Mouse (Mus musculus) midbrain, postnatal 0 days (tissue): ENCODE measurements at regions not wholly inside any gene's neighbourhood (a gene's known extent, or its start where the extent isn't known, plus 50 kb on each side); places are given as distances from the start of the nearest gene placed in this dataset.

ENCODE experiments used
- ATAC-seq: fragments of 200-750 bp; cut with Nextera tagmentation; 2 replicates; pipeline ENCODE4 v1.8.0; 2017; ENCODE audit warnings: moderate number of reproducible peaks, mild to moderate bottlenecking, moderate TSS enrichment, moderate library complexity; ENCODE audit not compliant: low FRiP score
- DNase-seq: peaks from one replicate; pipeline ENCODE4 v3.0.0-alpha.2; 2015; ENCODE audit warnings: low spot score
- H3K27ac ChIP-seq: fragments of 300-500 bp; sonication (generic); 2 replicates; pipeline ENCODE4 v1.5.1; 2014; ENCODE audit warnings: low read depth, mild to moderate bottlenecking, low read length, mixed read lengths
- H3K27me3 ChIP-seq: fragments of 300-500 bp; sonication (generic); 2 replicates; pipeline ENCODE4 v1.6.1; 2014; ENCODE audit warnings: low read length, control low read depth, mixed read lengths; ENCODE audit not compliant: insufficient read depth
- H3K36me3 ChIP-seq: fragments of 300-500 bp; sonication (generic); 2 replicates; pipeline ENCODE4 v1.6.1; 2014; ENCODE audit warnings: low read length, control low read depth, mixed read lengths; ENCODE audit not compliant: insufficient read depth
- H3K4me1 ChIP-seq: fragments of 300-500 bp; sonication (generic); 2 replicates; pipeline ENCODE4 v1.6.1; 2014; ENCODE audit warnings: mild to moderate bottlenecking, control low read depth, antibody characterized with exemption, low read length, mixed read lengths; ENCODE audit not compliant: insufficient read depth
- H3K4me2 ChIP-seq: fragments of 300-500 bp; sonication (generic); 2 replicates; pipeline ENCODE4 v1.6.1; 2014; ENCODE audit warnings: low read depth, mild to moderate bottlenecking, low read length, mixed read lengths; ENCODE audit not compliant: poor library complexity, severe bottlenecking
- H3K4me3 ChIP-seq: fragments of 300-500 bp; sonication (generic); 2 replicates; pipeline ENCODE4 v1.5.1; 2014; ENCODE audit warnings: low read depth, mild to moderate bottlenecking, low read length, moderate library complexity
- H3K9ac ChIP-seq: fragments of 300-500 bp; sonication (generic); replicated peaks from 2 replicates; pipeline ENCODE4 v1.6.1; 2014; ENCODE audit warnings: mild to moderate bottlenecking, low read length, moderate library complexity, mixed read lengths; ENCODE audit not compliant: poor library complexity, severe bottlenecking
- H3K9me3 ChIP-seq: fragments of 300-500 bp; sonication (generic); 2 replicates; pipeline ENCODE4 v1.6.1; 2016; ENCODE audit warnings: low read length, control low read depth
- CTCF ChIP-seq: IDR thresholded peaks from 2 replicates; pipeline ENCODE4 v1.5.1; 2016; ENCODE audit warnings: antibody characterized with exemption, mild to moderate bottlenecking
- WGBS: fragments of 180-500 bp; shearing (Covaris S2); extraction: QIAGEN DNeasy Blood & Tissue Kit; methylation state at CpG from one replicate; pipeline ENCODE4 v1.1.7; 2014; 5-methylcytosine and 5-hydroxymethylcytosine counted together

DNA sequence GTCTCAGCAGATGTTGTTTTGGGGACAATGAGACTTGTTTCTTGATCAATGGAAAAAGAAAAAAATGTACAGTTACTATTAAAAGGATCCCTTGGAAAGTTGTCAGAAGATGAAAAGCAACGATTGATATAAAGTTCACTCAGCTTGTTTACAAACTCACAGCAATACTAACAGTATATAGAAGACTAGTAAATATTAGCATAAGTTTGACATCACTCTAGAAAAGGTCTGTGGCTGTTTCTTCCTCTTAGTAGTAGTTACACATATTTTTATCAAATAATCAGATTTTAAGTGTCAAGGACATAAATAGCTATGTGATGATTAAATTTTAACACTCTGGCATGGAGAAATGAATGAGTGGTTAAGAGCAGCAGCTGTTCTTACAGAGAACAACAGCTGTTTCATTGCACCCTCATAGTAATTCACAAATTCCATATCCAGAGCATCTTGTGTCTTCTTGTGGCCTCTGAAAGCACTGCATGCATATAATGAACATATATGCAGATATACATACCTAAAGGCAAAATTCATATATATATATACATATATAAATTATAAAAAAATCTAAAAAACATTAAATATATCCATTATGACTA lies 179.1 kb upstream of the Pcdh10 start:
- H3K27me3 ChIP-seq, result no peaks in the 10 kb centered on the region
- H3K4me3 ChIP-seq, result no peak overlapping the region
- DNase-seq (no peak), ATAC-seq (no peak)
- no peak overlapping the region for H3K27ac ChIP-seq
- H3K4me2 ChIP-seq, result no peak overlapping the region
- H3K36me3 ChIP-seq, result no peaks in the 10 kb centered on the region
- H3K9ac ChIP-seq, result no peak overlapping the region
- no peaks in the 10 kb centered on the region for H3K9me3 ChIP-seq
- 87% methylated on average over 1 of the region's 1 CpGs for WGBS
- H3K4me1 ChIP-seq, result no peaks in the 10 kb centered on the region
- no peak for TF ChIP-seq CTCF

DNA sequence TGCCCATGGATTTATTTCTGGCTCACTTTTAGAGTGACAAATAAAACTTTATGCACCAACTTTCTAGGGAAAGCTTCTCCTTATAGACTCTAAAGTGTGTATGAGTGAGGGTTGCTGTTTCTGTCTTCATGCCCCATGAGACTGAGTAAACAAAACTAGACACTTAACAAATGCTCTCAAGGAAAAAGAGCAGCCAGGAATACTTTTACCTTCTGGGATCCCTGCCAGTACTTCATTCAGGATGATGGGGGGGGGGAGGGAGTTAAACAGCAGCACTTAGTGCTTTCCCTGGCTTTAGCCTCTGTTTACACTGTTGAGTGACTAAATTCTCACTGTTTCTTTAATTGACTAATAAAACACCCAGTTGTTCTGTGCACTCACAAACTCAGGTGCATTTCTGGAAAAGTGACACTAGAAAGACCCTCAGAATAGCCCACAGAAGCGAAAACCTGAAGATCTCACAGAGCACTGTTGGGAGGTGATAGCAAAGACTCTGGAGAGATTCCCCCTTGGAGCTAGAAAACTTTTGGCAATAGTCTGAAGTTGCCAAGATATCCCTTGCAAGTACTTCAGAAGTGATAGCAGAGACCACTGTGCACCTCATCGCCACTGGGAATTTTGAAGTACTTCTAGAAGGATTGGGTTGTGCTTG lies 173.7 kb upstream of the Pcdh10 start:
- ATAC-seq, result no peak
- Histone ChIP-seq H3K36me3 (no peaks in the 10 kb centered on the region), H3K4me3 (no peak overlapping the region), H3K4me1 (no peaks in the 10 kb centered on the region), H3K27ac (no peak overlapping the region), H3K9ac (no peak overlapping the region), H3K4me2 (no peak overlapping the region), H3K27me3 (no peaks in the 10 kb centered on the region), H3K9me3 (no peaks in the 10 kb centered on the region)
- DNase-seq, result no peak
- no peak for TF ChIP-seq CTCF
- WGBS, result 75% methylated on average over 2 of the region's 2 CpGs

DNA sequence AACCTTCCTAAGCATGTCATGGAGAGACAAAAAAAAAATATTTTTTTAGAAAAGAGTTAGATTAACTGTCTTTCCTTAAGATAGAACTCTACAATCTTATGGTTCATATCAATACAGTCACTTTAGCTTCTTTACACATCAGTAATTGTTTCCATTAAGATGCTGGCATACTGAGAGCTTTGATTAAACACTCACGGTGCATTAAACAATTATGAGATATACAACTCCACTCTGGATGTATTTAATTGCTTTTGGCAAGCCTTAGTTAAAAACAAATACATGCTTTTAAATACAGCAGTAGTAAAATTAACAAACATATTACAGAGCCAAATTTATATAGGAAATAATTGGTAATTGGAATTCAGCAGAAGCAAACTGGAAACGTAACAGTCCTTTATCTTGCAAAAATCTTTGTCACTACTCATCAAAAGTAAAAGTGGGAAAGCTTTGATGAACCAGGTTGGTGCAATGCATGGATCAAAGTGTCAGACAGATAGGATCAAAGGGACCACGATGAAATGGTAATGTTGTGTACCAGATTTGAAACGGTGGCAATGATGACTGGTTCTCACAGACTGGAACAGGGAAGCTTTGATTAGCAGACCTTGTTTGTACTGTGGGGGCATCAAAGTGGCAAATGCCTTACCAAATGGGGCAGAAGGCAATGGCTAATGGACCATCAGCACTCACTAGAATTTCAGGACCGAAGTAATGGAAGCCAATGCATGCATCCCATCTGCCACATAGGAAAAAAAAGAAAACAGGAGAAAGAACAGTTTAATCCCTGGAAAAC lies 146.4 kb upstream of the Pcdh10 start:
- Histone ChIP-seq H3K4me3 (no peak overlapping the region), H3K9ac (no peak overlapping the region), H3K9me3 (no peaks in the 10 kb centered on the region), H3K27me3 (no peaks in the 10 kb centered on the region), H3K27ac (no peak overlapping the region), H3K4me1 (no peaks in the 10 kb centered on the region), H3K36me3 (no peaks in the 10 kb centered on the region), H3K4me2 (no peak overlapping the region)
- ATAC-seq (no peak), DNase-seq (peak; percentile 41)
- TF ChIP-seq CTCF, result no peak
- WGBS, result 58% methylated on average over 5 of the region's 5 CpGs

DNA sequence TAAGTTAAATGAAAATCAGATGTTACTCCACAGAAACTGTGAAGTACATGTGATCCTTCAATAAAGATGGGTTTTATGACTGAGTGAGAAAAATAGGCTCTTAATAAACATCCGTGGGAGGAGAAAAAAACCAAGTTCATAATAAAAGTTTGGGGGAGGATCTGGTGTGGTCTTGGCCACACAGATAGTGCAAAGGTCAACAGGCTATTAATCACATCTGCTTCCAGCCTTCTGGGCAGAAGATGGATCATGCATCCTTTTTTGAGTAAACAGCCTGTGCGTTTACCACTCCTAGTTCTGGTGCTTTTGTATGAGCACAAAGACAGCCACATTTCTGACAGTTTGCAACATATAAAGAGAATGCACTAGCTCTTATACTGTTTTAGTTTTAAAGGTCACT lies 139.7 kb upstream of the Pcdh10 start:
- no peak for ATAC-seq
- no peak for DNase-seq
- WGBS, result 85% methylated on average over 2 of the region's 2 CpGs
- TF ChIP-seq CTCF, result no peak
- no peak overlapping the region for H3K9ac ChIP-seq
- no peak overlapping the region for H3K4me3 ChIP-seq
- H3K27me3 ChIP-seq, result no peaks in the 10 kb centered on the region
- H3K36me3 ChIP-seq, result no peaks in the 10 kb centered on the region
- H3K4me2 ChIP-seq, result no peak overlapping the region
- H3K9me3 ChIP-seq, result no peaks in the 10 kb centered on the region
- H3K27ac ChIP-seq, result no peak overlapping the region
- no peaks in the 10 kb centered on the region for H3K4me1 ChIP-seq

DNA sequence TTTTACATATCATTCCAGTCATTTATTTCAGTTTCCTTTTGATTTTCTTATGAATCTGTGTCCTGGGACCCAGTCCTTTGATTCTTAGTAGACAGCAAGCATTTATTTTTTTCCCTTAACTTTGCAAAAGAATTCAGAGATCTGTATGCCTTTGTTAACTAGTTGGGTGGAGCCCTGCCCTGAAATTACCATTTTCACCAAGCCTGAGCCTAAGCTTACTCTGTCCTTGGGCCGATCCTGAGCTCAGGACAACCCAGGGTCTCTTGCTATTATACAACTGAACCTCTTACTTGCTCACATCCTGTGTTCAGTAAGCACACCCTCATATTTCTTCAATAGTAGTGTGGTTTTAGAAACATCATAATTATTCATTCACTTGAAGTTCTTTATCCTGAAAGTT lies 132.7 kb upstream of the Pcdh10 start:
- no peaks in the 10 kb centered on the region for H3K4me1 ChIP-seq
- no peak for DNase-seq
- no peak for TF ChIP-seq CTCF

DNA sequence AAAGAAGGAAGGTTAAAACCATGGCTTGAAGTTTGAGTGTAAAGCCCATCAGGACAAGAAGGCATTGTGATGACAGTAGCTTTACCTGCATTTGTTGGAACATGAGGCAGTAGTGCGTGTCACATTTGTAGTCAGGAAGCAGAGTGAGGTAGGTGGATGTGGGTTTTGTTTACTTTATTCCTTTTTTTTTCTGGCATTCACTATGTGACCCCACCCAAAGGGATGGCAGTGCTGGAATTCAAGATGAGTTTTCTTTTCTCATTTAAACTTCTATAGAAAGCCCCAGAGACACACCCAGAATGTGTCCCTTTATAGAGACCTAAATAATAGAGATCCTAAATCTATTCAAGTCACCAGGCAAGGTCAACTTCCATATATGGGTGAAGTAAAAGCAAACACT lies 131.6 kb upstream of the Pcdh10 start:
- H3K4me1 ChIP-seq, result no peaks in the 10 kb centered on the region
- no peak overlapping the region for H3K4me3 ChIP-seq
- ATAC-seq, result no peak
- no peaks in the 10 kb centered on the region for H3K36me3 ChIP-seq
- no peak overlapping the region for H3K4me2 ChIP-seq
- H3K27me3 ChIP-seq, result no peaks in the 10 kb centered on the region
- no peak for DNase-seq
- H3K9ac ChIP-seq, result no peak overlapping the region
- WGBS, result 94% methylated on average over 1 of the region's 1 CpGs
- no peak for TF ChIP-seq CTCF
- no peaks in the 10 kb centered on the region for H3K9me3 ChIP-seq
- no peak overlapping the region for H3K27ac ChIP-seq

More for the DNA sequence above, 132.7 kb upstream of the Pcdh10 start:
- H3K27me3 ChIP-seq, result no peaks in the 10 kb centered on the region
- 95% methylated on average over 1 of the region's 1 CpGs for WGBS
- no peak overlapping the region for H3K4me2 ChIP-seq
- no peak overlapping the region for H3K9ac ChIP-seq
- no peak overlapping the region for H3K27ac ChIP-seq
- no peaks in the 10 kb centered on the region for H3K9me3 ChIP-seq
- H3K36me3 ChIP-seq, result no peaks in the 10 kb centered on the region
- ATAC-seq, result no peak
- H3K4me3 ChIP-seq, result no peak overlapping the region
